Mouse (Mus musculus) effector memory CD4-positive, alpha-beta T cell, adult 7 months (primary cell): Measurements from ENCODE around the gene Ube2dnl2. TPM values are rescaled to one million over a fixed set of nuclear protein-coding genes. Genes with fewer than 3 reads are reported as not detected.

Experiments
- polyA plus RNA-seq: library from polyadenylated mRNA; unstranded; fragments of 100-300 nt; shearing (Covaris generic); gene quantifications from one replicate; pipeline ENCODE4 v1.2.1, GENCODE M21; 2017

Ube2dnl2 gene
- polyA plus RNA-seq: not detected

GRCm38 (mm10) chrX:114907282-114907681, at the start of gene Ube2dnl2:
Gene Ube2dnl2, plus strand, starts transcription at chrX:114907582.

GRCm38 (mm10) chrX:114904712-114905111, 2.7 kb upstream of the Ube2dnl2 start, which contains the start of gene Ube2dnl1:
Gene Ube2dnl1, plus strand, starts transcription at chrX:114905012.

Other genes with a start within 250 kb of the Ube2dnl2 start
- gene Ube2dnl1, start 2.6 kb upstream of the Ube2dnl2 start, polyA plus RNA-seq: not detected